Mouse (Mus musculus) adrenal gland, adult (tissue): ENCODE measurements around the gene Lonrf2.

Source experiments
- DNase-seq, 2 experiments: peaks; one replicate each; pipeline ENCODE4 v3.0.0; 2022 to 2023; ENCODE audit warnings: low spot score in 1 of 2; ENCODE audit not compliant: inconsistent age in 2 of 2

Gene Lonrf2

GRCm38 (mm10) chr1:38836477-38836872 is at the start of gene Lonrf2:
TSS of gene Lonrf2 (minus strand) at chr1:38836711.
- DNase-seq: no peak

DNA sequence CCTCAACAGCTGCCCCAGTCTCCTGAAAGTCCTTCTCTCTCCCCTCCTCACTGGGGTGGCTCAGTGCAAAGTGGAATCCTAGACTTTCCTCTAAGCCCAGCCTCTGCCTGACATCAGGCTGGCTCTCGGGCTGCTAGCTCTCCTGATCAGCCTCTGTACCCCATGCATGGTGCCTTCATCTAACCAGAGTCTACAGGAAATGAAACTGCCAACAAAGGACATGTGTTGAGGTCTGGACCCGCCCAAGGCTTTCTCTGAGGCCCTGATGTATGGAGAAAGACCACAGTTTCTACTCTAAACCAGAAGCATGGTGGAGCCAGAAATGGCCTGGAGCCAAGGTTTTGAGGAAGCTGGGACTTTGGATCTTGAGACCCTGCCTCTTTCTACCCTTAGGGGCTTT is 49.4 kb upstream of the Lonrf2 start:
- no peak for DNase-seq

GRCm38 (mm10) chr1:38883766-38884165 is 47.3 kb upstream of the Lonrf2 start:
- no peak for DNase-seq

GRCm38 (mm10) chr1:38882746-38883145 is 46.2 kb upstream of the Lonrf2 start:
- DNase-seq: no peak

DNA sequence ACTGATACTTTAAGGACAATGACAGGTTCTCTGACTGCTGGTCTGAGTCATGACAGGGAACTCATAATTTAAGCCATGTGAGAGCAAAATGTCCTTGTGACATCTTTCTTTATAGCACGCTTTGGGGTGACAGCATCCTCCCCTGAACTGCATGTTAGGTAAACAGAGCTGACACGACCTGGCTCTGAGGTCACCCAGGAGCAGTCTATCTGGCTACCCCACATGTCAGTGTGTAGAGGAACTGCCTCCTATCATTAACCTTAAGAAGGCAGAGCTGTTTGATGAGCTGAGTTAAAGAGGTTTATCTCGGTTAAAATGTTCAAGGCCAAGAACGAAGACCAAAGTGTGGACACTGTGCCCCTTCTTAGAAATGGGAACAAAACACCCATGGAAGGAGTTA is 44.9 kb upstream of the Lonrf2 start:
- DNase-seq: peak; percentile 59 to 76

- DNase-seq: no peak
Measured at GRCm38 (mm10) chr1:38876671-38877382, 40.3 kb upstream of the Lonrf2 start.

DNA sequence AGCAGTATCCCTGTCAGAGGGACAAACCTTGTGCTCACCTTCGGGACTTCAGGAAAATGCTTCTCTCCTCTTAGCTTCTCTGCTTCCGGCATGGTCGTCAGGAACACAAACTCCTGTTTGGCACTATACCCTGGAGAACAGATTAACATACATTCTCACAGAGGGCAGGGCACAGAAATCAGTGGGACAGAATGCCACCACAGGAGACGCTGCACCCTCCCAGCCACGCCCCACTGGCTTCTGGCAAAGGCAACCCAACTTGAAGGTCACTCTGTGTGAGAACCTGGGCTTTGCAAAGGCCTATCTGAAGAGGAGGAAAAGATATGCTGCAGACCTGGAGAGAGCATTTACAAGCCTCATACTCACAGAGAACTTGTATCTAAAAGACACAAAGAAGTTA is 37.4 kb upstream of the Lonrf2 start:
- DNase-seq: no peak

DNA sequence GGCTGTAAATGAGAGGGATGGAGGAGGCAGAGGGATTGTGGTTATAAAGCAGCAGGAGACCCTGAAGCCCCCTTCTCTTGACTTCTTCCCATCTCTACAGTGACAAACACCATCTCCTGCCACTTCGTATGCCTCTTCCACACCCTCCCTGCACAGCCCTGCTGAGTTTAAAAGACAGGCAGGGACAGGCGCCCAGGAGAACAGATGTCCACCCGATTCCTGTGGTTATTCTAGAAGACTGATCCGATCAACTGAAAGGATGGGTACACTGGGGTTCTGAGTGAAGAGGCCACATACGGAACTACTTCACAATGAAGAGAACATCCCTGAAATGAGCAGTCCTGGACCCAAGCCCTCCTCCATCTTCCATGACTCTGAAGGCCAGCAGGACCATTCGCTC is 35.3 kb upstream of the Lonrf2 start:
- no peak for DNase-seq

- no peak for DNase-seq
Measured at GRCm38 (mm10) chr1:38869398-38870195, 33.1 kb upstream of the Lonrf2 start.

- no peak for DNase-seq
Measured at GRCm38 (mm10) chr1:38866242-38866641, 29.7 kb upstream of the Lonrf2 start.

GRCm38 (mm10) chr1:38864341-38864740 is 27.8 kb upstream of the Lonrf2 start:
- no peak for DNase-seq

DNA sequence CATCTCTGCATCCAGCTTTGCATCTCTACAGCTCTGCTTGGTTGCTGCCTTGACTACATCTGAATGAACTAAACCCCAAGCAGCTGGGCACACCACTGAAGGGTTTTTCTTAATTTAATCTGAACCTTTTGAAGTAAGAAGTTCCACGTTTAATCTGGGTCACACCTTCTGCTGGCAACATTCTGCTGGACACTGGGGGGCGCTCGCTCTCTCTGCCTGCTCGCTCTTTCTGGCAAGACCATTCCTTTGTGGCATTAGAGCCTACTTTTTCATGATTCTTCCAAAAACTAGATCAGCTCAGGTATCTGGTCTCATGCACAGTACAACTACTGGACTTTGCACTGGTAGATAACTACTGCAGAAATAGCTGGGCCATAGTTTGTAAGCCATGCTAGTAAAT is 25.7 kb upstream of the Lonrf2 start:
- DNase-seq: peak; percentile 23 to 69

GRCm38 (mm10) chr1:38860867-38861524 is 24.5 kb upstream of the Lonrf2 start:
- no peak for DNase-seq

DNA sequence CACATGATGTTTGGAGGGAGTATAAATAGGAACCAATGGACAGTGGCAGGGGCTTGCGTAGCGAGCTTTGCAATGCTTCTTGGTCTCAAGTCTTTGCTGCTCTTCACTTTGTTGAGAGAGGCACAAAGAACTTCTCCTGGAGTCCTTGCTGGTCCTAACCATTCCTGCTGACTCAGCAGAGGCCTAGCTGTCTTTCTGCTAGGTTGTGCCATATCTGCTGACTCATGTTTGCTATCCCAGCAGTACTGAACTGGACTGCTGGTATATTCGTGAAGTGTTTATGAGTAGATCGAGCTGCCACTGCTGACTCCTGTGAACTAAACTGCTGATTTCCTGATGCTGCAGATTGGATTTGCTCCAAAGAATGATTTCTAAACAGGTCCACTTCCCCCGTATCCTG is 23.7 kb upstream of the Lonrf2 start:
- DNase-seq: no peak

- DNase-seq: peak; percentile 22 to 75
Measured at GRCm38 (mm10) chr1:38856196-38856595, 19.7 kb upstream of the Lonrf2 start.

DNA sequence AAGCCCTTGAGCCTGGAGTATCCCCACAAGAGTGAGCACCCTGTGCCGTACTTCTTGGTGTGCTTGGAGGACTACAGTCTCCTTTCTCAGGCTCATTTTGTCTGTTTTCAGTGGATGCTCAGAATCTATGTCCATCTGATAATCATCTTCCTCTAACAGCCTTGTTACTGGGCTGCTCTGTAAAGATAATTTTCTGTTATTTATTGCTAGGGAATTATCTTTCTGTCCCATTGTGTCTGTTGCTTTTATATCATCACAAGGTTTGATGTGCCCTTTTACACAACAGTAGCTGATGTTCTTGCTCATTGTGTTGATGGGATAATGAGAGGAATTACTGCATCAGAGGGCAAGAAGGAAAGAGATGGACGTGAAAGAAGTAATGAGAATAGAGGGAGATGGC is 15.7 kb upstream of the Lonrf2 start:
- no peak for DNase-seq

DNA sequence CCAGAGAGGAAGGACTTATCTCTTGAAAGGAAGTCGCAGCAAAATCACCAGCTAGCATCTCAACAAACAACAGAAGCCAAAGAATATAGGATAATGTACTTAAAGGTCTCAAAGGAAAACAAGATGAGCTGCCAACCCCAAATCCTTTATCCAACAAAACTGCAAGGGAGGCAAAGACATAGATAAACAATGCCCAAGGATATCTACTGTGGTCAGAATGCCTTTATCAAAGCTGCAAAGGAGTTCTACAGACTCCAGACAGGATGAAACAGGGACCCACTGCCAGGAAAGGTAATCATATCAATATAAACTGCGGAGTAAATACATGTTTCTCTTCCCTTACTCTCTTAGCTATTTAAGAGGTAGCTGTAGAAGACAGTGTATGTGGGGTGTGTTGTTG is 14.1 kb upstream of the Lonrf2 start:
- DNase-seq: no peak

DNA sequence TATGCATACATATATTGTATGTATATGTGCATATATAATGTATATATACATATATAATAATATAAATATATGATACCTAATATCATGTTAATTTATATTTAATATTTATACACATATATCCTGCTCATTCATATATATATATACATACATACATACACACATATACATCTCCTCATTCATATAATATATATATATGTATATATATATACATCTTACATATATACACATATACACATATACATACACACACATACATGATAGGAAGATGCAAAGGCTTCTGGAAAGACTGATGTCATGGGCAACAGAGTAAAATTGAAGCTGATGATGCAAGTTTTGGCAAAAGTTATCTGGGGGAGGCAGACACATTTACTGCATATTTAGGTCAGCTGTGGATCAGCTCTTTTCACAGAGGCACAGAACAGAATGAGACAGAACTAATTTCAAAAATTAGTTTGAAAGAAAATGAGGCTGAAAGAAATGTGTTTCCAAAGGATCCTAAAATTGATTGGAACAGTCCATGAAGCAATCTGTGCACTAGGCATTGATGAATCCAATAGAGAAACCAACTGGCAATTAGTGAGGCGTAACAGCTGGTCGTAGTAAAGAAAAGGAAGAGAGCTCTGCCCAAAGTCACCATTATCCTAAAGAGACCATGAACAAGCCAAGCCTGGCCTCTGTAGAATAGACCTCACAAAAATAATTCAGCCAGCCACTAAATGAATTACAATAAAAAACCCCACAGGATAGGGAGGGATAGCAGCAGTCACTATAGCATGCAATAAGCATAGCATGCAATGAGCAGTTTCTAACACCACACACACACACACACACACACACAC is 12.2 kb upstream of the Lonrf2 start:
- no peak for DNase-seq

DNA sequence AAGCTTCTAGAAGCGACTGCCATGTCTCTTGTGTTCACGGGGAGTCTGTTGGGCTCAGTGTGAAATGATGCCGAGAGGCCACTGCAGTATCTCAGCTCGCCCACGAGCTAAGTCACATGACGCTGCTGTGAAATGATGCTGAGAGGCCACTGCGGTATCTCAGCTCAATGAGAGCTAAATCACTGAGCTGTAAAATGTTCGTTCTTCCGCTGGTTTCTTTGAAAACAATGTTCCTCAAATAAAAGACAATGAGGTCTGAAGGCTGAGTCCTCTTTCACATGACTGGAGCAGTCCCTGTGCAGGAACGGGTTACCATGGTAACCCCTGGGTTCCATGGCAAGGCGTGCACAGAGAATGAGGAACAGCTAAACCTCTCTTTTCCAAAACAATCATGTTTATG is 11.5 kb upstream of the Lonrf2 start:
- DNase-seq: no peak

GRCm38 (mm10) chr1:38843275-38843674 is 6.8 kb upstream of the Lonrf2 start:
- no peak for DNase-seq

GRCm38 (mm10) chr1:38842861-38843260 is 6.3 kb upstream of the Lonrf2 start:
- no peak for DNase-seq
